Mouse (Mus musculus) cortical plate, adult 2 months (tissue): ENCODE measurements around the gene Ngdn.

Experiments
- CTCF ChIP-seq: fragments of 200-500 bp; IDR thresholded peaks from 2 replicates; pipeline ENCODE4 v1.5.1; 2011; ENCODE audit warnings: mild to moderate bottlenecking, control low read depth, low read length; ENCODE audit not compliant: insufficient read depth; ENCODE audit errors: extremely low read depth
- POLR2A ChIP-seq: fragments of 200-500 bp; IDR thresholded peaks from 2 replicates; pipeline ENCODE4 v1.6.1; 2011; ENCODE audit warnings: mild to moderate bottlenecking, low read length, control low read depth; ENCODE audit not compliant: insufficient read depth; ENCODE audit errors: extremely low read depth

DNA sequence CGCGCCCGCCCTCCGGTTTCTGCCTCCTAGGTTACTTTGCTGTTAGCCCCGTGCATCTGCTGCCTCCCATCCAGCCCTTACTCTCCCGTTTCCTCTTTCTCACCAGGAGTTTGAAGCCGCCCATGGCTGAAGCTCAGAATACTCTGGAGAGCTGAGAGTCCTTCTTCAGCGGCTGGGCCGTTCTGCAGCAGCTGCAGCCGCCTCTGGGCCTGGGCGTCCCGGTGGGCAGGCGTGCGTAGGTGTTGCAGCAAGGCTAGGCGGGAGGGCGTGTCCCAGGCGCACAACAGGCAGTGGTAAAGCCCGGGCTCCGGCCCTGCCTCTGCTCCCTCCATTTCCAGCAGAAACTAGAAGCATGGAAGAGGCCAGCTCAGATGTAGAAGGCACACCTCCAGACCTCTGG is 56.5 kb downstream of the Ngdn start:
- TF ChIP-seq POLR2A (no peak), CTCF (no peak)
